In genomic region chr17:46576070-46576469, GRCm38 (mm10) we compare ENCODE assay signal across 8 mouse cellular contexts. TPM values are rescaled to one million over a fixed set of nuclear protein-coding genes. Genes with fewer than 3 reads are reported as not detected.
A peak's percentile ranks its signal among the peaks of the same experiment; 100 is the strongest.
DNase-seq lines count a peak whose midpoint lies in the region.

No protein-coding gene starts in this region.

- peak; percentile 14 to 52 for DNase-seq in adrenal gland, postnatal 36 days
- DNase-seq in adrenal gland, postnatal 4 days (ENCODE audit: low spot score in 2 of 2): no peak
- peak; percentile 17 to 58 for DNase-seq in spleen, postnatal 10 days (ENCODE audit: low spot score in 2 of 2)
- no peak for DNase-seq in spleen, postnatal 36 days (ENCODE audit: low spot score in 2 of 2)
- peak; percentile 43 for DNase-seq in lung, postnatal 10 days
- DNase-seq in embryo, embryonic 10 days (ENCODE audit: low spot score): no peak
- no peak for DNase-seq in layer of hippocampus, adult 18-20 months (ENCODE audit: low spot score in 2 of 2)
- no peak for DNase-seq in heart, adult 8-10 months (ENCODE audit: low spot score)

RNA-seq across cellular contexts. Expression of gene Srf, which starts 20.1 kb away (rescaled TPM):
- 10 to 100 TPM; 43.1 to 46.5 TPM for total RNA-seq in adrenal gland, postnatal 36 days (2021)
- 10 to 100 TPM; 35.4 to 36.8 TPM for total RNA-seq in adrenal gland, postnatal 4 days (2021)
- 10 to 100 TPM; 80.8 to 89.0 TPM for total RNA-seq in layer of hippocampus, adult 18-20 months (2021)
- total RNA-seq in heart, adult 8-10 months (2022): 100 to 1,000 TPM in 2 of 4 experiments, 10 to 100 TPM in 2; 84.1 to 121 (median 98.6) TPM

RNA-seq across cellular contexts. Expression of gene Cul9, which starts 29.9 kb away (rescaled TPM):
- 10 to 100 TPM; 21.5 to 25.5 TPM for total RNA-seq in adrenal gland, postnatal 36 days (2021)
- 10 to 100 TPM; 26.2 to 26.6 TPM for total RNA-seq in adrenal gland, postnatal 4 days (2021)
- total RNA-seq in layer of hippocampus, adult 18-20 months (2021): 10 to 100 TPM; 61.8 to 66.4 TPM
- total RNA-seq in heart, adult 8-10 months (2022): 10 to 100 TPM; 22.7 to 28.0 (median 24.9) TPM

RNA-seq across cellular contexts. Expression of gene Ptk7, which starts 53.2 kb away (rescaled TPM):
- total RNA-seq in adrenal gland, postnatal 36 days (2021): 10 to 100 TPM in 1 of 2 experiments, 1 to 10 TPM in 1; 6.8 to 11.7 TPM
- total RNA-seq in adrenal gland, postnatal 4 days (2021): 10 to 100 TPM; 42.2 to 54.1 TPM
- total RNA-seq in layer of hippocampus, adult 18-20 months (2021): 1 to 10 TPM; 8.0 to 9.0 TPM
- 1 to 10 TPM; 1.8 to 3.5 (median 2.1) TPM for total RNA-seq in heart, adult 8-10 months (2022)

Comparison
In these comparisons a context has a peak if more than half of its experiments do, and no peak if none do; other contexts are left out.
1. DNase-seq: peak in adrenal gland, postnatal 36 days (2 of 2), spleen, postnatal 10 days (2 of 2) and lung, postnatal 10 days (single experiment); none in adrenal gland, postnatal 4 days (0 of 2), spleen, postnatal 36 days (0 of 2), embryo, embryonic 10 days (single experiment), layer of hippocampus, adult 18-20 months (0 of 2) and heart, adult 8-10 months (single experiment).